Mouse (Mus musculus) intestine, embryonic 14.5 days (tissue): ENCODE results near the gene Hexa. TPM values are rescaled to one million over a fixed set of nuclear protein-coding genes. Genes with fewer than 3 reads are reported as not detected.

ENCODE experiments used
- ATAC-seq: fragments of 200-750 bp; cut with Nextera tagmentation; replicated peaks from 2 replicates; pipeline ENCODE4 v1.8.0; 2017; ENCODE audit warnings: low read depth, moderate number of reproducible peaks, moderate TSS enrichment, moderate library complexity; ENCODE audit not compliant: low FRiP score, low TSS enrichment
- DNase-seq: peaks from one replicate; pipeline ENCODE4 v3.0.0-alpha.2; 2018; ENCODE audit warnings: low spot score
- H3K27ac ChIP-seq: fragments of 300-500 bp; sonication (generic); 2 replicates; pipeline ENCODE4 v1.5.1; 2014; ENCODE audit warnings: low read depth, mild to moderate bottlenecking, control low read depth
- H3K27me3 ChIP-seq: fragments of 300-500 bp; sonication (generic); replicated peaks from 2 replicates; pipeline ENCODE4 v1.6.1; 2014; ENCODE audit warnings: low read length, control low read depth; ENCODE audit not compliant: control insufficient read depth, insufficient read depth
- H3K36me3 ChIP-seq: fragments of 300-500 bp; sonication (generic); 2 replicates; pipeline ENCODE4 v1.6.1; 2014; ENCODE audit warnings: low read length, control low read depth; ENCODE audit not compliant: control insufficient read depth, insufficient read depth
- H3K4me1 ChIP-seq: fragments of 300-500 bp; sonication (generic); replicated peaks from 2 replicates; pipeline ENCODE4 v1.6.1; 2014; ENCODE audit warnings: low read length, control low read depth, mixed read lengths; ENCODE audit not compliant: control insufficient read depth, insufficient read depth
- H3K4me2 ChIP-seq: fragments of 300-500 bp; sonication (generic); 2 replicates; pipeline ENCODE4 v1.6.1; 2014; ENCODE audit warnings: low read length
- H3K4me3 ChIP-seq: fragments of 300-500 bp; sonication (generic); 2 replicates; pipeline ENCODE4 v1.5.1; 2014; ENCODE audit warnings: low read depth, low read length, control low read depth, mixed read lengths
- H3K9ac ChIP-seq: fragments of 300-500 bp; sonication (generic); 2 replicates; pipeline ENCODE4 v1.6.1; 2014; ENCODE audit warnings: mild to moderate bottlenecking, low read length
- H3K9me3 ChIP-seq: fragments of 300-500 bp; sonication (generic); 2 replicates; pipeline ENCODE4 v1.6.1; 2016; ENCODE audit warnings: low read length, control low read depth; ENCODE audit not compliant: control insufficient read depth
- WGBS: fragments of 180-500 bp; shearing (Covaris S2); extraction: QIAGEN DNeasy Blood & Tissue Kit; methylation state at CpG from one replicate; pipeline ENCODE4 v1.1.7; 2014; 5-methylcytosine and 5-hydroxymethylcytosine counted together
- polyA plus RNA-seq: library from polyadenylated mRNA; unstranded; fragments of >200 nt; fragmentation: Nextera tagmentation; extraction: Ambion mirVana; gene quantifications from 2 replicates; pipeline ENCODE4 v1.2.1, GENCODE M21; 2014

The Hexa gene
- 79.2 and 86.3 TPM in 2 replicates for polyA plus RNA-seq

DNA sequence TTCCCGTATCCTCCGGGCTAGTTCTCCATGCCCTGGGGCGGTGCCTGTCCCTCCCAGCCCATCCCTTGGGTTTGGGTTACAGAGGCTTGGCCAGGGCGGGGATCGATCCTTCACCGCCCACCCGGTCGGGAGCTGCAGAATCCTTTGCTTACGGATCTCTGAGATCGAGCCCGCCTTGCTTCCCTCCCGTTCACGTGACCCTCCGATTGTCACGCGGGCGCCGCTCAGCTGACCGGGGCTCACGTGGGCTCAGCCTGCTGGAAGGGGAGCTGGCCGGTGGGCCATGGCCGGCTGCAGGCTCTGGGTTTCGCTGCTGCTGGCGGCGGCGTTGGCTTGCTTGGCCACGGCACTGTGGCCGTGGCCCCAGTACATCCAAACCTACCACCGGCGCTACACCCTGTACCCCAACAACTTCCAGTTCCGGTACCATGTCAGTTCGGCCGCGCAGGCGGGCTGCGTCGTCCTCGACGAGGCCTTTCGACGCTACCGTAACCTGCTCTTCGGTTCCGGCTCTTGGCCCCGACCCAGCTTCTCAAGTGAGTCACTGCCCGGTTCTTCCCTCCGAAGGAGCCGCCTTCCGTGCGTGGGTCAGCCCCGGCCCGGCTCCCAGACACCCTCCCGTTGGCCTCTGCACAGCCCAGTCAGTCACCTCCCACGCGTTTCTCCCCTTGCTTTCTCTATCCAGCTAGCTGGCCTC lies at the start of gene Hexa, which contains the start of gene Tmem202:
TSS of gene Hexa (plus strand) at position 100 of the 697 bp plus-strand sequence.
TSS of gene Tmem202 (minus strand) at position 407 of the 697 bp plus-strand sequence.
- WGBS, result under 1% methylated on average over 55 of the region's 55 CpGs
- H3K36me3 ChIP-seq, result no peaks in the 10 kb centered on the region
- H3K4me2 ChIP-seq, result peak within 1 kb of the TSS; percentile 79
- no peaks in the 10 kb centered on the region for H3K9me3 ChIP-seq
- DNase-seq (peak; percentile 92), ATAC-seq (peak; percentile 91)
- peak within 1 kb of the TSS; percentile 51 for H3K4me3 ChIP-seq
- H3K27ac ChIP-seq, result no peak within 1 kb of the TSS
- H3K9ac ChIP-seq, result peak within 1 kb of the TSS; percentile 69
- no peaks in the 10 kb centered on the region for H3K27me3 ChIP-seq
- peaks cover 12% of the 10 kb centered on the region for H3K4me1 ChIP-seq

DNA sequence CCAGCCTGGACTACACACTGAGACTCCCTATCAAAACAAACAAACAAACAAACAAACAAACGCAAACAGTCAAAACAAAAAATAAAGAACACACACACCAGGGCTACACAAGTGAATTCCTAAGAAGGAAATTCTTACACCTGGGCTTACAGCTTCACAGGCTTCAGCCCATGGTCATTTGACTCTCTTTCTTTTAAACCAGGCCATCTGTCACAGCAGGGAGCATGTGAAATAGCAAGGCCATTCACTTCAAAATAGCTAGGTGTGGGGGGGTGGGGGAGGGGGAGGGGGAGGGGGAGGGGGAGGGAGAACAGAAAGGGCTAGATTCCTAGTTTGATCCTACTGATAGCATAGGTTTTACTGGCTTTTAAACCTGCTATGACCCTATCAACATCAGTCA lies 31.2 kb upstream of the Hexa start:
- DNase-seq, result no peak
- Histone ChIP-seq H3K4me3 (no peak overlapping the region), H3K9ac (no peak overlapping the region), H3K27me3 (no peaks in the 10 kb centered on the region), H3K36me3 (no peaks in the 10 kb centered on the region), H3K9me3 (no peaks in the 10 kb centered on the region), H3K27ac (no peak overlapping the region), H3K4me2 (no peak overlapping the region), H3K4me1 (no peaks in the 10 kb centered on the region)
- no peak for ATAC-seq
- WGBS, result 48% methylated on average over 1 of the region's 1 CpGs

DNA sequence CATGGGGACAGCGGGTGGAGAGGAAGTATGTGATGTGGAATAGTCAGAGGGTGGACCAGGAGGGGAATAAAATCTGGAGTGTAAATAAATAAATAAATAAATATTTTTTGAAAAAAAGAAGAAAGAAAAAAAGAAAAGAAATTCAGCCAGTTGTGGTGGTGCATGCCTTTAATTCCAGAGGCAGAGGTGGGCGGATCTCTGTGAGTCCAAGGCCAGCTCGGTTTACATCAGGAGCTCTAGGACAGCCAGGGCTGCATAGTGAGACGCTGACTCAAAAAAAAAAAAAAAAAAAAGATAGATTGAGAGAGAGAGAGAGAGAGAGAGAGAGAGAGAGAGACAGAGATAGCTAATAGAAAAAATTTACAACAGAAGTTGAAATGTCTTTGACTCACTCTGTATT lies 27.0 kb upstream of the Hexa start:
- Histone ChIP-seq H3K4me2 (no peak overlapping the region), H3K36me3 (no peaks in the 10 kb centered on the region), H3K9ac (no peak overlapping the region), H3K4me3 (no peak overlapping the region), H3K27ac (no peak overlapping the region), H3K4me1 (no peaks in the 10 kb centered on the region), H3K27me3 (no peaks in the 10 kb centered on the region), H3K9me3 (no peaks in the 10 kb centered on the region)
- no peak for ATAC-seq
- 42% methylated on average over 4 of the region's 4 CpGs for WGBS
- no peak for DNase-seq

DNA sequence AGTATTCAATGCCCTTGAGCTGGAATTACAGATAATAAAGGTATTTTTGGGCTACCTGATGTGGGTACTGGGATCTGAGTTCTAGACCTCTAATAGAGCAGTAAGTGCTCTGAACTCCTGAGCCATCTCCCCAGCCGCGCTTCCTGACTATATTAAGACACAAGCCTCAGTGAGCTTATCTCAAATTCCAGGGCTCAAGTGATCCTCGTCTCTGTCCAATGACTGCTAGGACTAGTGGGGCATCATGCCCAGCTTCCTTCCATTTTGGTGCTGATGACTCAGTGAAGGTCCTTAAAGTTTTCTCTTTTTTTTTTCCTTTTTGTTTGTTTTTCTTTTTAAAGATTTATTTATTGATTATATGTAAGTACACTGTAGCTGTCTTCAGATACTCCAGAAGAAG lies 24.3 kb upstream of the Hexa start:
- peak; percentile 10 for DNase-seq
- 51% methylated on average over 3 of the region's 3 CpGs for WGBS
- no peaks in the 10 kb centered on the region for H3K36me3 ChIP-seq
- no peaks in the 10 kb centered on the region for H3K27me3 ChIP-seq
- H3K9me3 ChIP-seq, result no peaks in the 10 kb centered on the region
- H3K4me2 ChIP-seq, result no peak overlapping the region
- no peak overlapping the region for H3K27ac ChIP-seq
- no peak overlapping the region for H3K9ac ChIP-seq
- H3K4me1 ChIP-seq, result no peaks in the 10 kb centered on the region
- H3K4me3 ChIP-seq, result no peak overlapping the region
- no peak for ATAC-seq

DNA sequence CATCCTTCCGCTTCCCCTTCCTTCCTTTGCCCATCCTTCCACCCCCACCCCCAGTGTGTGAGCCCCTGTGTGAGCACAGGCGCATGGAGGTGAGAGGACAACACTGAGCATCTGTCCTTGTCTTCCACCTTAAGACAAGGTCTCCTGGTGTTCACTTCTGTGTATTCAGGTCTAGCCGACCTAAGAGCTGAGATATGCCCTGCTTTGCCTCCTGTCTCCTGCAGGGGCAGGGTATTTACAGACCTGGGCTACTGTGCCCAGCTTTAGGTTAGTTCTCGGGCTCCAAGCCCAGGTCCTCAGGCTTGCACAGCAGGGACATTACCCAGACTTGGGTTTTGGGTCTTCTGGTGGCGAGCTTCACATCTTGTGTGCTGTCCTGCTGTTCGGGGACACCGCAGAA lies 22.2 kb upstream of the Hexa start:
- no peaks in the 10 kb centered on the region for H3K9me3 ChIP-seq
- H3K27ac ChIP-seq, result no peak overlapping the region
- DNase-seq, result no peak
- no peak for ATAC-seq
- H3K9ac ChIP-seq, result no peak overlapping the region
- H3K36me3 ChIP-seq, result no peaks in the 10 kb centered on the region
- no peak overlapping the region for H3K4me2 ChIP-seq
- H3K4me1 ChIP-seq, result no peaks in the 10 kb centered on the region
- whole genome bisulfite sequencing, result 46% methylated on average over 7 of the region's 7 CpGs
- H3K27me3 ChIP-seq, result no peaks in the 10 kb centered on the region
- no peak overlapping the region for H3K4me3 ChIP-seq

DNA sequence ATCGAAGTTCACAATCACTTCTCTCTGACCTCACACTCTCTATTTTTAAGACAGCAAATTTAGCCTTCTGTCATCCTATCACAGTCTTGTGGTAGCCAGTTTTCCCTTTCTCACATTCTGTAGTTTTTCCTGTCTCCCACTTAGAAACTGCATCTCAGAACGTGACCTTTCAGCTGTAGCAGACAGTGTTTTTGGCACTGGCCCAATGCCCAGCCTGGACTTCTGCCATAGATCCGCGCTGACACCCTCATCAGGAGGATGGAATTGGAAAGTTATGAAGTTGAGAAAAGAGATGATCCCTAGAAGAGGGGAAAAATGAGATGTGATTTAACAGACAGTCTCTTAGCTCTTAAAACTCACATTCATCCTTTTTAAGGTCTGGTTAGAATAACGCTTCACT lies 20.4 kb upstream of the Hexa start:
- ATAC-seq, result no peak
- H3K27me3 ChIP-seq, result no peaks in the 10 kb centered on the region
- WGBS, result 59% methylated on average over 5 of the region's 5 CpGs
- no peaks in the 10 kb centered on the region for H3K9me3 ChIP-seq
- H3K4me1 ChIP-seq, result no peaks in the 10 kb centered on the region
- no peak overlapping the region for H3K4me2 ChIP-seq
- H3K27ac ChIP-seq, result no peak overlapping the region
- no peaks in the 10 kb centered on the region for H3K36me3 ChIP-seq
- DNase-seq, result peak; percentile 47
- H3K4me3 ChIP-seq, result no peak overlapping the region
- H3K9ac ChIP-seq, result no peak overlapping the region

DNA sequence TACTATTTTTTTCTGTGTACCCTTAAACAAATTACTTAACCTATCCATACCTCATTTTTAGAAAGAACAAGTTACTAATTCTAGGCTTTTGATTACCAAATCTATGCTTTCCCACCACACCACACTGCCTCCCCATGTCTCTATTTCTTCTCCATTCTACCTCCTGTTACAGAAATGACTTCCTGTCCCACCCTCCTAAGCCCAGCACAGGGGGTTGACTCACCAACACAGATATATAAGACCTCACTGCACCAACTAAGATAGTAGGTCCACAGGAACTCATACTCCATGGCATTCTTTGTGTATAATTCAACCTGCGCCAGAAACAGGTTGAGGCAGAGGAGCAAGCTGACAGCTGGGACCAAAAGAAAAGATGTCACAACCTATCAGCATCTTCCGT lies 19.9 kb upstream of the Hexa start:
- ATAC-seq (no peak), DNase-seq (peak; percentile 33)
- Histone ChIP-seq H3K27ac (no peak overlapping the region), H3K9me3 (no peaks in the 10 kb centered on the region), H3K9ac (no peak overlapping the region), H3K4me2 (no peak overlapping the region), H3K4me3 (no peak overlapping the region), H3K27me3 (no peaks in the 10 kb centered on the region), H3K4me1 (no peaks in the 10 kb centered on the region), H3K36me3 (no peaks in the 10 kb centered on the region)
- WGBS, result 88% methylated on average over 2 of the region's 2 CpGs

DNA sequence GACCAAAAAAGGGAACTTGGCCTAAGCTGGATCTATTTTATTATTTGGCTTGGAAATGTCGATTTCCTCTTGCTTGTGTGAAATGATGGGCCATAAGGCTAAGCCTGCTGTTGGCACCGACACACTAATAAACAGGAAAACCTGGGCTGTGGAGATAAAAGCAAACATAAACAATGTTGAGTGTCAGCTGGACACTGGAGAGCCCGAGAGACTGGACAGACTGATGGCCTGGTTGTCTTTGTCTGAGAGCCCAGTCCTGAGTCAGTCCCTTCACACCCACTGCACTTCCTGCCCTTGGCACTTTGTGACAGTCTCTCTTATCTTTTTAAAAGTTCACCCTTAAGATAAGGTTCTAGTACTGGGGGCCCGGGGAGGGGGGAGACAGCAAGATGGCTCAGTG lies 16.4 kb upstream of the Hexa start:
- no peaks in the 10 kb centered on the region for H3K27me3 ChIP-seq
- H3K9me3 ChIP-seq, result no peaks in the 10 kb centered on the region
- 45% methylated on average over 4 of the region's 4 CpGs for WGBS
- no peaks in the 10 kb centered on the region for H3K4me1 ChIP-seq
- no peak overlapping the region for H3K4me3 ChIP-seq
- H3K4me2 ChIP-seq, result no peak overlapping the region
- H3K9ac ChIP-seq, result no peak overlapping the region
- H3K36me3 ChIP-seq, result no peaks in the 10 kb centered on the region
- ATAC-seq (no peak), DNase-seq (no peak)
- no peak overlapping the region for H3K27ac ChIP-seq

DNA sequence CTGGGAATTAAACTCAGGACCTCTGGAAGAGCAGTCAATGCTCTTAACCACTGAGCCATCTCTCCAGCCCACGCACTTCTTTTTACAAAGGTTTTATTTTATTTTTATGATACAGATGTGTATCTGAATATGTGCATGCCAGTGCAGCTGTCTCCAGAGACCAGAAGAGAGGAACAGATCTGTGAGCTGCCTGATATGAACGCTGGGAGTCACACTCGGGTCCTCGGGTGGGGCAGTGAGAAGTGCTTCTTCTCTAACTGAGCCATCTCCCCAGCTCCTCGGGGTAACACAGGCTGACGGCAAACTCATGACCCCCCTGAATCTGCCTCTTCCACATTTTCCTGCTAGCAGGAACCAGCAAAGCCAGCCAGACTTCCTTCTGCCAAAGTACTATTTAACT lies 12.6 kb upstream of the Hexa start:
- no peaks in the 10 kb centered on the region for H3K27me3 ChIP-seq
- DNase-seq, result no peak
- H3K4me2 ChIP-seq, result no peak overlapping the region
- no peaks in the 10 kb centered on the region for H3K36me3 ChIP-seq
- ATAC-seq, result no peak
- H3K9me3 ChIP-seq, result no peaks in the 10 kb centered on the region
- 78% methylated on average over 6 of the region's 6 CpGs for WGBS
- H3K9ac ChIP-seq, result no peak overlapping the region
- no peaks in the 10 kb centered on the region for H3K4me1 ChIP-seq
- H3K27ac ChIP-seq, result no peak overlapping the region
- H3K4me3 ChIP-seq, result no peak overlapping the region
